Mouse (Mus musculus) erythroblast, embryonic 14.5 days (primary cell): Measurements from ENCODE around the gene Ovol1. TPM values are rescaled to one million over a fixed set of nuclear protein-coding genes. Genes with fewer than 3 reads are reported as not detected.

ENCODE experiments used
- H3K27me3 ChIP-seq: 2 replicates; pipeline ENCODE4 v1.6.1; 2012; ENCODE audit warnings: inconsistent platforms; ENCODE audit not compliant: control insufficient read depth
- H3K36me3 ChIP-seq: 2 replicates; pipeline ENCODE4 v1.6.1; 2012; ENCODE audit warnings: mild to moderate bottlenecking, inconsistent platforms; ENCODE audit not compliant: control insufficient read depth
- H3K4me1 ChIP-seq: 2 replicates; pipeline ENCODE4 v1.6.1; 2012; ENCODE audit warnings: inconsistent platforms; ENCODE audit not compliant: control insufficient read depth
- H3K4me3 ChIP-seq: replicated peaks from 2 replicates; pipeline ENCODE3; 2012; ENCODE audit warnings: moderate library complexity, mild to moderate bottlenecking, inconsistent platforms
- H3K9me3 ChIP-seq: 2 replicates; pipeline ENCODE4 v1.6.1; 2012; ENCODE audit warnings: low read length, inconsistent platforms, mixed read lengths; ENCODE audit not compliant: control insufficient read depth
- GATA1 ChIP-seq: IDR thresholded peaks from 2 replicates; pipeline ENCODE4 v1.6.1; 2012; ENCODE audit warnings: low read length, inconsistent platforms, mixed read lengths
- TAL1 ChIP-seq: IDR thresholded peaks from 3 replicates; pipeline ENCODE4 v1.6.1; 2012; ENCODE audit warnings: low read length, inconsistent platforms, mixed read lengths
- polyA plus RNA-seq: library from polyadenylated mRNA; stranded (reverse); fragments of >175 nt; gene quantifications from 2 replicates; pipeline ENCODE4 v1.2.3, GENCODE M21; 2012

Ovol1 gene
- polyA plus RNA-seq, 1 experiment: 0.01 TPM

DNA sequence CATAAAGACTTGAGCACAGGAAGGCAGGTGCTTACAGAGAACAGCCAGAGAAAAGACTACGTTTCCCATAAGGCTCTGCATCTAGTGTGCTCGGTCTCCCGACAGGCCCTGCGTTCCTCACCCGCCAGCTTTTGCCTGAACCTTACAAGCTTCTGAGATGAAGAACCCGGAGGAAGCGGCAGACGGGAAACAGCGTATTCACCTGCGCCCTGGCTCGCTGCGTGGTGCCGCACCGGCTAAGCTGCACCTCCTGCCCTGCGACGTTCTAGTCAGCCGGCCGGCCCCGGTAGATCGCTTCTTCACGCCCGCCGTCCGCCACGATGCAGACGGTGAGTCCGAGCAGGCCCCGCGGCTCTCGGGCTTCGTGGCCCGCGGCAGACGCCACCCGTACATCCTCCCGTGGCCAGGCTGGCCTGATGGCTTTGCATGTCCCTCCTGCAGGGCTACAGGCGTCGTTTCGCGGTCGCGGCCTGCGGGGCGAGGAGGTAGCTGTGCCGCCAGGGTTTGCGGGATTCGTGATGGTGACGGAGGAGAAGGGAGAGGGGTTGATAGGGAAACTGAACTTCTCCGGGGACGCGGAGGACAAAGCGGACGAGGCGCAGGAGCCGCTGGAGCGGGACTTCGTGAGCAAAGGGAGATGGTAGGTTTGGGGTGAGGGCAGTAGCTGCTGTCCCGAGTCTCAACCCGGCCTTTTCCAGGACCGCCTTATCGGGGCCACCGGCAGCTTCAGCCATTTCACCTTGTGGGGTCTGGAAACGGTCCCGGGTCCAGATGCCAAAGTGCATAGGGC lies 41.5 kb upstream of the Ovol1 start, which contains the start of gene Rnaseh2c:
Rnaseh2c (plus strand) TSS at position 122 of the 790 bp plus-strand sequence.
- Histone ChIP-seq H3K4me1 (peaks cover 42% of the 10 kb centered on the region), H3K4me3 (peak within 1 kb of the TSS; percentile 100), H3K27me3 (peaks cover 4% of the 10 kb centered on the region), H3K9me3 (no peaks in the 10 kb centered on the region), H3K36me3 (peaks cover 49% of the 10 kb centered on the region)
- no peak for TF ChIP-seq GATA1
- TF ChIP-seq TAL1: no peak

DNA sequence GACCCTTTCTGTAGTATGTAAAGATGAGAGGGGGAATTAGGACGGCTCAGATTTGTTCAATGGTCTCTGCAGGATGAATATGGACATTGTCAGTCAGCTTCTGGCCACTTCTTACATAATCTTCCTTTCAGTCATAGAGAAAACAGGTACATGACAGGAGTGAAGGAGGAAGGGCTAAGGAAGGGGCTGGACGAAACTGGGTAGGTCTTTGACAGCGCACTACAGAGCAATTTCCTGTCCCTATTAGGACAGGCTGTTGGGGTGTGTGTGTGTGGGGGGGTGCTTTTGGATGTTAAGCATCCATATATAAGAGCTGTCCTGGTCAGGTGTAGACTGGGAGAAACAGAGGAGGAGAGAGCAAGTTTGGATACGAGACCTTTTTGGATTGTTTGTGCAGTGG lies 38.8 kb upstream of the Ovol1 start:
- Histone ChIP-seq H3K4me3 (no peak overlapping the region), H3K4me1 (peaks cover 33% of the 10 kb centered on the region), H3K36me3 (peaks cover 22% of the 10 kb centered on the region), H3K27me3 (peaks cover 4% of the 10 kb centered on the region), H3K9me3 (no peaks in the 10 kb centered on the region)
- TF ChIP-seq TAL1 (no peak), GATA1 (no peak)

DNA sequence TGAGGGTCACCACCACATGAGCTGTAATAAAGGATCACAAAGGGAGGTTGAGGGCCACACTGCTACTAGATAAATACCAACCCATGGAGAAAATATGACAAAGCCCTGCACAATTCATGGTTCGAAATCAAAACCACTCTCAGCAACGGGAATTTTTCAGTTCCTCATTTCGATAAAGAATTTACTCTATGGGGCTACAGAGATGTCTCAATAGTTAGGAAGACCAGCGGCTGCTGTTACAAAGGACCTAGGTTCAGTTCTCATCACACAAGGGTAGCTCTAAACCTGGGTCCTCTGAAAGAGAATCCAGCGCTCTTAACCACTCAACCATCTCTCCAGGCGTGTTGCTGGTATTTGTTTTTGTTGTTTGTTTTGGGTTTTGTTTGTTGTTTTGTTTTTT lies 31.4 kb upstream of the Ovol1 start:
- no peaks in the 10 kb centered on the region for H3K4me1 ChIP-seq
- H3K9me3 ChIP-seq: peaks cover 3% of the 10 kb centered on the region; the same call in 1 of the 2 replicates
- H3K4me3 ChIP-seq: no peak overlapping the region
- no peaks in the 10 kb centered on the region for H3K36me3 ChIP-seq
- TF ChIP-seq GATA1: no peak
- TF ChIP-seq TAL1: no peak
- no peaks in the 10 kb centered on the region for H3K27me3 ChIP-seq

DNA sequence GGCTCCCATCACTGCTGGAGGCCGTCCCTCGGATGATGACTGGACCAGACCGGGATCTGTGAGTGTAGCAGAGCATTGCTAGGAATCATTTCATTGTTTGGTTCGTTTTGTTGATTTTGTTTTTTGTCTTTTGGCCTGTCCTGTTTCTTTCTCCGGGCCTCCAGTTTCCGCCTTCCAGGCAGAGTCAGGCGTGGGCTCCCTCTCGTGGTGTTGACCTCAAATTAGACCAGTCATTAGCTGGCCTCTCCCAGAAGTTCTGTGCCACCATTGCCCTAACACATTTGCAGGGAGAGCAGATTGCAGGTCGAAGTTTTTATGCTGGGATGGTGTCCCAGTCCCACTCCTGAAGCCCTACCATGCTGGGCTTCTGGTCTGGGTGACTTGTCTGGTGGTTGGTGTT lies 28.7 kb upstream of the Ovol1 start:
- no peak for TF ChIP-seq GATA1

GRCm38 (mm10) chr19:5581995-5582394 lies 21.5 kb upstream of the Ovol1 start:
- Histone ChIP-seq H3K27me3 (peaks cover 4% of the 10 kb centered on the region), H3K4me1 (no peaks in the 10 kb centered on the region), H3K9me3 (no peaks in the 10 kb centered on the region), H3K4me3 (no peak overlapping the region), H3K36me3 (no peaks in the 10 kb centered on the region)
- no peak for TF ChIP-seq TAL1
- TF ChIP-seq GATA1: no peak

More for the DNA sequence above, 28.7 kb upstream of the Ovol1 start:
- Histone ChIP-seq H3K4me1 (no peaks in the 10 kb centered on the region), H3K9me3 (peaks cover 3% of the 10 kb centered on the region; the same call in 1 of the 2 replicates), H3K4me3 (no peak overlapping the region), H3K27me3 (peaks cover 2% of the 10 kb centered on the region), H3K36me3 (no peaks in the 10 kb centered on the region)

- no peaks in the 10 kb centered on the region for H3K9me3 ChIP-seq
- no peak overlapping the region for H3K4me3 ChIP-seq
- no peaks in the 10 kb centered on the region for H3K4me1 ChIP-seq
- no peaks in the 10 kb centered on the region for H3K36me3 ChIP-seq
- peaks cover 2% of the 10 kb centered on the region; the same call in 1 of the 2 replicates for H3K27me3 ChIP-seq
- no peak for TF ChIP-seq TAL1
- no peak for TF ChIP-seq GATA1
Measured at GRCm38 (mm10) chr19:5580776-5581175, 20.3 kb upstream of the Ovol1 start.

GRCm38 (mm10) chr19:5579971-5580370 lies 19.5 kb upstream of the Ovol1 start:
- H3K36me3 ChIP-seq: no peaks in the 10 kb centered on the region
- H3K4me1 ChIP-seq: no peaks in the 10 kb centered on the region
- TF ChIP-seq TAL1: no peak
- TF ChIP-seq GATA1: no peak
- no peak overlapping the region for H3K4me3 ChIP-seq
- H3K27me3 ChIP-seq: peaks cover 2% of the 10 kb centered on the region; the same call in 1 of the 2 replicates
- H3K9me3 ChIP-seq: no peaks in the 10 kb centered on the region

- H3K4me3 ChIP-seq: no peak overlapping the region
- TF ChIP-seq TAL1 (no peak), GATA1 (no peak)
Measured at GRCm38 (mm10) chr19:5575336-5575735, 14.9 kb upstream of the Ovol1 start.

DNA sequence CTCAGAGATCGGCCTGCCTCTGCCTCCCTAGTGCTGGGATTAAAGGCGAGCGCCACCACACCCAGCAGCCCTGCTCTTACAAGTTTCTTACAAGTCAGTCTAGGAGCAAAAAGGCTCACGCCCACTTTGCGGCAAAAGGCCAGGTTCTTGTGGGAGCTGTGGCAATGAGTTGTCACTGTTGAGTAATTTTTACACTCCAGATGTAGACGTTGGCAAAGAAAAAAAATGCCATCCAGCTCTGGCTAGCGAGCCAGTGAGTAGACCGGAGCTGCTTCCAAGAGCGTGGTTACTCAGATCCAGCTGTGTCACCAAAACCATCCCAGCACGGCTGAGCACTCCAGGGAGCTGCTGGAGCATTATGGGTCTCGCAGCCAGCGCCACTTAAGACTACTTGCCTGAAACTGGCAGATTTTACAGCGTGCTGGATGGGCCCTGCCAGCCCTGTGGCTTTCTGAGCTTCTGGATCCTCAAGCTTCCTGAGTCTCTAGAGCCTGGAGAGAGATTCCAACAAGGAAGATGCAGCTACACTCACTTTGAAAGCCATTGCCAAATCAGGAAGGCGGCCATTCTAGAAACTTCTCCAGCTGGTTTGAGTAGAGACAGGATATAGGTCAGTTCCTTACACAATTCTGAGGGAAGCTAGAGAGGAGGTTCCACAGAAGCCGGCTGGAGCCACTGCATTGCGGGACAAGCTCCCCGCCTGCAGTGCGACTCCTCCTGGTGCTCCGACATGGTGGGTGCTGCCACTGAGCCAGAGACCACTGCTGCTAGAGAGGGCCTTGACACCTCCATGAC lies 12.1 kb upstream of the Ovol1 start:
- Histone ChIP-seq H3K4me1 (peaks cover 30% of the 10 kb centered on the region), H3K4me3 (no peak overlapping the region), H3K9me3 (no peaks in the 10 kb centered on the region), H3K36me3 (peaks cover 22% of the 10 kb centered on the region), H3K27me3 (no peaks in the 10 kb centered on the region)
- TF ChIP-seq GATA1 (no peak), TAL1 (no peak)

More at GRCm38 (mm10) chr19:5575336-5575735, 14.9 kb upstream of the Ovol1 start:
- Histone ChIP-seq H3K27me3 (peaks cover 2% of the 10 kb centered on the region; the same call in 1 of the 2 replicates), H3K36me3 (peaks cover 8% of the 10 kb centered on the region), H3K9me3 (no peaks in the 10 kb centered on the region), H3K4me1 (peaks cover 6% of the 10 kb centered on the region)
